Mouse (Mus musculus) cerebellum, adult 2 months (tissue): Measurements from ENCODE around the gene Cpeb1. TPM values are rescaled to one million over a fixed set of nuclear protein-coding genes. Genes with fewer than 3 reads are reported as not detected.
A peak's percentile ranks its signal among the peaks of the same experiment; 100 is the strongest.

Experiments
- DNase-seq, 2 experiments: peaks; one replicate each; pipeline ENCODE4 v3.0.0; 2021
- H3K27ac ChIP-seq: fragments of 200-500 bp; 2 replicates; pipeline ENCODE4 v1.5.1; 2012; ENCODE audit warnings: low read length, control low read depth, inconsistent platforms; ENCODE audit not compliant: insufficient read depth
- H3K27me3 ChIP-seq: fragments of 200-500 bp; 2 replicates; pipeline ENCODE4 v1.6.1; 2012; ENCODE audit warnings: inconsistent platforms, mild to moderate bottlenecking, low read length, moderate library complexity; ENCODE audit not compliant: control insufficient read depth, insufficient read depth
- H3K4me1 ChIP-seq: fragments of 200-500 bp; 2 replicates; pipeline ENCODE4 v1.6.1; 2011; ENCODE audit warnings: low read length; ENCODE audit not compliant: control insufficient read depth, insufficient read depth
- H3K4me3 ChIP-seq: fragments of 200-500 bp; replicated peaks from 2 replicates; pipeline ENCODE3; 2011; ENCODE audit warnings: mild to moderate bottlenecking, low read depth, low read length, control low read depth; ENCODE audit not compliant: insufficient read depth
- CTCF ChIP-seq: fragments of 200-500 bp; IDR thresholded peaks from 2 replicates; pipeline ENCODE4 v1.5.1; 2011; ENCODE audit warnings: low read depth, mild to moderate bottlenecking, control low read depth, low read length, moderate library complexity, borderline replicate concordance; ENCODE audit not compliant: insufficient read depth
- POLR2A ChIP-seq: fragments of 200-500 bp; IDR thresholded peaks from 2 replicates; pipeline ENCODE4 v1.6.1; 2011; ENCODE audit warnings: low read length, control low read depth, borderline replicate concordance; ENCODE audit not compliant: insufficient read depth
- WGBS: fragments of 180-500 bp; shearing (Covaris S2); methylation state at CpG from one replicate; pipeline ENCODE4 v1.1.7; 2018; 5-methylcytosine and 5-hydroxymethylcytosine counted together
- polyA plus RNA-seq: library from polyadenylated mRNA; depleted of rRNA; stranded (reverse); fragments of >200 nt; gene quantifications from 2 replicates; pipeline ENCODE4 v1.2.3, GENCODE M21; 2012

Gene Cpeb1
- polyA plus RNA-seq, 1 experiment, result 89.6 TPM

DNA sequence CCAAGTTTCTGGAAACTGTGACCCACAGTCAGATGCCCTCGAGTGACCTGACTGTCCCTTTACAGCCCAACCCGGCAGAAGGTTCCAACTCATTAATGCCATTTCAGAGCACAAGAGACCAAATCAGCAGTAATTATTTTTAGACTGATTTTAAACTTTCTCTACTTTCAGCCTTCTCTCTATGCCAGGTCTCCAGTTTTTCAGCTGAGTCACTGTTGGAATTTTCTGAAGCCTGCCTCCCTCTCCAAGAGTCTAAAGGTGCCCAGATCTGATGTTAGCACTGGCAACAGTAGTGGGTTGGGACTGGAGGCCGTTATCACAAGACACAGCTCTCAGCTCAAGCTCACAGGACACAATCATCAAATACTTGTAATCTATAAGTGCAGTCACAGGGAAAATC is 87.3 kb downstream of the Cpeb1 start:
- no peak overlapping the region for H3K27ac ChIP-seq
- no peak for DNase-seq
- WGBS, result 56% methylated on average over 3 of the region's 3 CpGs
- H3K4me1 ChIP-seq, result no peaks in the 10 kb centered on the region
- H3K27me3 ChIP-seq, result no peaks in the 10 kb centered on the region
- TF ChIP-seq POLR2A (no peak), CTCF (no peak)
- H3K4me3 ChIP-seq, result no peak overlapping the region

DNA sequence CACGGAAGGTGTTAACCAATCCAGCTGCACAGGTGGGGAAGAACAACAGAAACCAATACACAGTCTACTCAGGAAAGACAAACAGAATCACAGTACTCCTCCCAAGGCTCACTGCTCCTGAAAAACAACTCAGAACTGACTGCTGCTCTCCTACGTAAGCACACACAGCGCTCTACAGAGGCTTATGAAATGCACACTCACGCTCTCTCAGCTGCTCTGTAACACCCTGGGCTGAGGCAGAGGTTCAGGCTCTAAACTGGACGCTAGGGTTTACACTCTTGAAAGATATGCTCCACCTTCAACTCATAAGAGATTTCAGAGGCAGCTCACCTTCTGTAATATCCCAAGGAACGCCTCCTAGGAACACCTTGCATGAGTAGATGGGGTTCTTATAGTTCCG is 98.3 kb downstream of the Cpeb1 start:
- WGBS, result 78% methylated on average over 7 of the region's 7 CpGs
- no peak for DNase-seq
- Histone ChIP-seq H3K27me3 (no peaks in the 10 kb centered on the region), H3K4me3 (no peak overlapping the region), H3K4me1 (no peaks in the 10 kb centered on the region), H3K27ac (no peak overlapping the region)
- no peak for TF ChIP-seq CTCF
- TF ChIP-seq POLR2A, result no peak

DNA sequence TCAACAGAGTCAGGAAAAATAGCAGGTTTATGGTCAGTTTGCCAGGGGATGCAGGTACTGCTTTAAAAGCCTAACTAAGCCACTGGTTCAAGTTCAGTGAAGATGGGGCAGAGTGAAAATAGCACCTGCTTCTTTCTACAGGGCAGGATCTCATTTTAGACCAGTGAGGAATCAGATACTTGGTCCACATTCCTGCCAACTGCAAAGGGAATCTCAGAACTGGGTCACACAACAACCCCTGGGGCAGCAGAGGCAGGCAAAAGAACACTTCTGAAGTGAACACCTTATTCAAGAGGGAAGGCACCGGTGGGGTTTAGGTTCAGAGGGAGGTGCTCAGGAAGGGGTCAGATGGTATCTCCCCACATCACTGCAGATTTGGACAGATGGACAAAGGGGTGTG is 98.9 kb downstream of the Cpeb1 start:
- Histone ChIP-seq H3K27ac (no peak overlapping the region), H3K4me3 (no peak overlapping the region), H3K27me3 (no peaks in the 10 kb centered on the region), H3K4me1 (no peaks in the 10 kb centered on the region)
- 88% methylated on average over 1 of the region's 1 CpGs for WGBS
- DNase-seq, result peak in 1 of 2 experiments; percentile 29
- TF ChIP-seq POLR2A (no peak), CTCF (no peak)

DNA sequence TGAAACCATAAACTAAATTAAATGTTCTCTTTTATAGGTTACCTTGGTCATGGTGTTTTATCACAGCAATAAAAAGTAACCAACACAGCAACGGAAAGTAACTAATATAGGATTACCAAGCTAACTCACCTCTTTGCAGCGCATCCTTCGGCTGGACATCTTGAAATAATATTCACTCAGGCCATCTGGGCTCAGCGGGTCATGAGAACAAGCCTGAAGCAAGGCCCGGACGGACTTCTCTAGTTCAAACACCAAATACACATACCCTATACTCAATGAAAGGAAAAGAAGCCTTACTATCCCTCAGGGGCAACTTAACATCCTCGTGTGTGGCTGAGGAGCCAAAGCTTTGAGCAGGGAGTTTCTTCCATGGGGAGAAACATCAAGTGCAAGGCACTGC is 99.5 kb downstream of the Cpeb1 start:
- Histone ChIP-seq H3K4me3 (no peak overlapping the region), H3K27ac (no peak overlapping the region), H3K27me3 (no peaks in the 10 kb centered on the region), H3K4me1 (no peaks in the 10 kb centered on the region)
- TF ChIP-seq CTCF (no peak), POLR2A (no peak)
- WGBS, result 81% methylated on average over 7 of the region's 7 CpGs
- DNase-seq, result no peak

DNA sequence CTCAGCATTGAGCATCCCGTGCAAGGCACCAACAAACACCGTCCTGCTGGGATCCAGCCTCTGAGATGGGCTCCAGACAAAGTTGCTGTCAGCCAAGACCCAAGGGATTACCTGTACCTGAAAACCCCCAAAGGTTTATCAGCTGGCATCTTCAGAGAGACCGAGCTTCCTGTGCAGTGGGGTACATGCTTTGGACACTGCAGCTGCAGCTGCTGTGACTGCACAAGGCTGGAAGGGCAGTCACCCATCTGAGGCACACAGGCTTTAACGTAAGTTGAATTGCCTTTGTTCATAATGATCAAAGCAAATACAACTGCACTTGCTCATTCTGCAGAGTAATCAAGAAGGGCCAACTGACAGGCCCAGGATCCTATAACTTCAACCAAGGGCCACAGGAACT is 103.4 kb downstream of the Cpeb1 start:
- no peaks in the 10 kb centered on the region for H3K4me1 ChIP-seq
- no peaks in the 10 kb centered on the region for H3K27me3 ChIP-seq
- no peak overlapping the region for H3K4me3 ChIP-seq
- H3K27ac ChIP-seq, result no peak overlapping the region
- TF ChIP-seq CTCF, result no peak
- TF ChIP-seq POLR2A, result no peak
- DNase-seq, result no peak
- 83% methylated on average over 4 of the region's 4 CpGs for WGBS

DNA sequence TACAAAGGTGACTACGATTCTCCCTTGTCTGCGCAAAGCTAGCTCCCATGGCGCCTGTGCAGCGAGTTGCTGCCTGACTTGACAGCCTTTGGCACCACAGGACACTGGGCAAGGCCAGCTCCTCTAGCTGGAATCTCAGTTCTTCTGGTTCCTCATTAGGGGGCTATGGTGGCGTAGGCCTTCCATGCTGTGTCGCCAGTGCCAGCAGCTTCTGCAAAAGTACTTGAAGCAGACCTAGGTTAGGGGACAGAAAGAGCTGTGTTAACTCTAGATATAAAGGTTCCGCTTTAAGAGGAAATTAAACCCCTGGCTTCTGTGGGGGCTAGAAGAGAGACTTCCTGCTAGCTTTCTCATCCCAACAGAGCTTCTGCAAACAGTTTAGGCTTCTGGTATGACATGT is 107.1 kb downstream of the Cpeb1 start:
- WGBS, result 38% methylated on average over 7 of the region's 7 CpGs
- no peak overlapping the region for H3K4me3 ChIP-seq
- TF ChIP-seq CTCF (no peak), POLR2A (no peak)
- H3K27me3 ChIP-seq, result no peaks in the 10 kb centered on the region
- DNase-seq, result no peak
- H3K4me1 ChIP-seq, result peaks cover 8% of the 10 kb centered on the region
- H3K27ac ChIP-seq, result no peak overlapping the region

DNA sequence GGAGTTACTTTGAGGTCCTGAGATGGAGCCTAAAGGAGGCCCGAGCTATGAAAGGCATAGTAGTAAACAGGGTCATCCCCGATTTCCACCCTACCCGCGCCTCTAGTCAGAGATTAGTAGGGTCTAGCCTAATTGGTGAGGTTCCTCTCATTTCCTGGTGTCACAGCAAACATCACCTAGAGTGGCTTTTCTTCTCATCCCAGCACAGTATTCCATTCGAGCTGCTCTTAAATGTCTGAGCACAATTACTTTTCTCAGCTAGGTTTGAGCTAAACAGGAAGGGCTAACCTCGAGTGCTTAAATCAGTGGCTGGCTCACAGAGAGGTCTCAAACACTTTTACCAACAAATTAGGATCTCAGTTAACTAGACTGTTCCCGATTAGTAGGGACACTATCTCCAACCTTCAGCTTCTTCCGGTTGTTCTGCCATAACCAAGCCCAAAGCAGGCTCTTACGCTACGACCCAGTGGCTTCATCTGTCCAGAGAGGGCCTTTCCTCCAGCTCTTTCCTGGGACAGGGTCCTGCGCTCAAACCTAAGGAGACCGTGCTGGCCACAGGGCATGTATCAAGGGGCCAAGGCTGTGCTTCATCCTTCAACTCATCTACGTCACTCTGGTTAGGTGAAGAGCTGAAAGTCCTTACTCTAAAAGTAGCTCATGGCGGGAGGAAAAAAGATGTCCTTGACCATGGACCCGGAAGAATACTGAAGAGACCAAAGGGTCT is 109.7 kb downstream of the Cpeb1 start:
- no peaks in the 10 kb centered on the region for H3K27me3 ChIP-seq
- TF ChIP-seq CTCF, result no peak
- TF ChIP-seq POLR2A, result no peak
- H3K4me1 ChIP-seq, result peaks cover 10% of the 10 kb centered on the region
- 62% methylated on average over 15 of the region's 15 CpGs for WGBS
- H3K27ac ChIP-seq, result no peak overlapping the region
- peak overlapping the region; percentile 68 for H3K4me3 ChIP-seq
- no peak for DNase-seq
